Mouse (Mus musculus) heart, adult 10 weeks (tissue): Measurements from ENCODE around the gene Tcte1. TPM values are rescaled to one million over a fixed set of nuclear protein-coding genes. Genes with fewer than 3 reads are reported as not detected.

Source experiments
- polyA plus RNA-seq: library from polyadenylated mRNA; stranded (reverse); fragments of 350-450 nt; fragmentation: Illumina TruSeq; extraction: RNeasy Lipid Tissue Mini Kit (QIAGEN cat#74804); gene quantifications from one replicate; pipeline ENCODE4 v1.2.3, GENCODE M21; 2014; ENCODE audit warnings: low read depth, low replicate concordance

Tcte1 gene
- polyA plus RNA-seq: not detected

DNA sequence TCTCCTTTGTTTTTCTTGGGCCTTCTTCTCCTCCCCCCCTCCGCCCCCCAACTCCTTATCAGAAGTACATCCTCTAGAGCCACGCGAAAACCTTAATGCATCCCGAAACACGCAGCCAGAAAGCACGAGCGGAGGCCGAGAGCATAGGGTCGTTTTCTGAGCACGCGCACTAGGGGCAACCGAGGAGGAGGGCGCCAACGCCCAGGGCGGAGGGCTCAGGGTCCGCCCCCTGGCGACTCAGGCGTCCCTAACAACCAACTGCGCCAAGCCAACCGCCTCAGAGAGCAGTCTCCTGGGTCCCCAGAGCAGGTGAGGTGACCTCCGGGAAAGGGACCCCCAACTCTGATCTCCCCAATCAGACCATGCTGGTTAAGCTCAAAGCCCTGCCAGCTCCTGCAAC is at the start of gene Tcte1:
TSS of gene Tcte1 (plus strand) at position 172 of the 400 bp plus-strand sequence.

DNA sequence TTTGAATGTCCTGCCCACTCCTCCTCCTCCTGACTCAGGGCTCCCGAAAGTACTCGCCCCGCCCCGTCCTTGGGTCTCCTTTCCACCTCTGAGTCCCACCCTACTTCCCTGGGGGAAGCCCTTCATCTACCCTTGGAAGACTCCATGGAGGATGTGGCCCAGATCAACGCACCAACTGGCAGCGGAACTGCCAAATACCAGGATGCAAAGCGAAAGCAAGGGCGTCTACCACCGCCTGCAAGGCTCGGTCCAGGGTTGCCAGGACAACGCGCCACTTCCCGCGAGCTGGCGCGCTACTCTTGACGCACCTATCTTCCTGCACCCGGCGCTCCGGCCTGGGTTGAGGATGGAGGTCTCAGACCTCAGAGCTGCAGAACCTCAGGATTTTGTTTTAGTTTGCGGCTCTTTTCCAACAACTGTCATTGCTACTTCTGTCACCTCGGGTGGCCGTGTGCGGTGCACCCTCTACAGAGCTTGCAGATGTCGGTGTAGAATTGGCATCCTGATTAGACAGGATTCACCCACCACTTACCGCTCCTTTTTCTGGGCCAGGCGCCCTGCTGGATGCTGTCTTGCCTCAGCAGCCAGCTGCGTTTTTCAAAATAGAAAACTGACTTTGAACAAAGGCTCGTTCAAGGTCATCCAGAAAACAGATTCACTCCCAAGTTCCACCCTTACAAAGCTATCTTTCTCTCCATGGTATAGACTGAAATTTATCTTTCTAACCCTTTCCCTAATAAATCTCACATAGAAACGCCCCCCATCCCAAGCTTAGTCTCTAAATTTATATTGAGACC is 48.4 kb upstream of the Tcte1 start, which contains the start of gene Spats1:
TSS of gene Spats1 (minus strand) at position 747 of the 797 bp plus-strand sequence.

DNA sequence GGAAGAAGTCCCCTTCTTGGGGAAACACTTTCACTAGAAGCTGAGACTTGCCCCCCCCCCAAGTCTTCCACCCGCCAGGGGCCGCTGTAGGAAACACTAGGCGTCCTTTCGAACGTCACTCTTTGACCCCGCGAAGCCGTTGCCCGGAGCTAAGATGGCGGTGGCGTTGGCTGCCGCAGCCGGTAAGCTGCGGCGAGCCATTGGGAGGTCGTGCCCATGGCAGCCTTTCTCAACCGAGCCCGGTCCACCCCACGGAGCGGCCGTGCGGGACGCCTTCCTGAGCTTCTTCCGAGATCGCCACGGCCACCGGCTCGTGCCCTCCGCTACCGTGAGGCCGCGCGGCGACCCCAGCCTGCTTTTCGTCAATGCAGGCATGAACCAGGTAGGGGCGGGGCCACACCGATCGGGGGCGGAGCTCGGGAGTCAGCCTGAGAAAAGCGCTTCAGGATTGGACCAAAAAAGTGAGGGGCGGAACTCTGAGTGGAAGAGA is 16.5 kb upstream of the Tcte1 start, which contains the start of gene Aars2:
TSS of gene Aars2 (plus strand) at position 142 of the 490 bp plus-strand sequence.

DNA sequence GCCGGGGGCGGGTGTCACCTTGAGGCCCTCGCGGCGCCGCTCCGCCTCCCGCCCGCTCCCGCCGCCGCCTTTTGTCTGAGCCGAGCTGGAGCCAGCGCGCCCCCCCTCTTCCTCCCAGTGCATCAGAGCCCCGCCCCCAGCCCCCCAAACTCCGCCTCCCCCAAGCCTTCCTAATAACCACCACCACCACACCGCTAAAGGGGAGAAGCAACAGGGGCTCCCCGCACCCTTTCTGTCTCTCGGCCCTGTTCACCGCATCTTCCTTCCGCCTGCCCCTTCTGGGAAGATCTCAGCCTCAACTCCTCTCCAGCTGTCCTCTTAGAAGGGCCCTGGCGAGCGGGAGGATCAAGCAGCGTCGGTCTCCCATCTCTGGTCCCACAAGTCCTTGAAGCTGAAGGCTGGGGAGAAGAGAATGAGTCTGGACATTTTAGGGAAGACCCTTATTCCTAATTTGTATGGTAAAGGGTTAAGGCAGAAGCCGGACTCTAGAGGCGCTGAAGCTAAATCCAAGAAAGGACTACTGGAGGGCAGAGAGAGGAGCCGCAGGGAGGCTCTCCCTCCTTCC is 26.5 kb downstream of the Tcte1 start, which contains the start of gene Tmem151b:
TSS of gene Tmem151b (minus strand) at position 61 of the 565 bp plus-strand sequence.

DNA sequence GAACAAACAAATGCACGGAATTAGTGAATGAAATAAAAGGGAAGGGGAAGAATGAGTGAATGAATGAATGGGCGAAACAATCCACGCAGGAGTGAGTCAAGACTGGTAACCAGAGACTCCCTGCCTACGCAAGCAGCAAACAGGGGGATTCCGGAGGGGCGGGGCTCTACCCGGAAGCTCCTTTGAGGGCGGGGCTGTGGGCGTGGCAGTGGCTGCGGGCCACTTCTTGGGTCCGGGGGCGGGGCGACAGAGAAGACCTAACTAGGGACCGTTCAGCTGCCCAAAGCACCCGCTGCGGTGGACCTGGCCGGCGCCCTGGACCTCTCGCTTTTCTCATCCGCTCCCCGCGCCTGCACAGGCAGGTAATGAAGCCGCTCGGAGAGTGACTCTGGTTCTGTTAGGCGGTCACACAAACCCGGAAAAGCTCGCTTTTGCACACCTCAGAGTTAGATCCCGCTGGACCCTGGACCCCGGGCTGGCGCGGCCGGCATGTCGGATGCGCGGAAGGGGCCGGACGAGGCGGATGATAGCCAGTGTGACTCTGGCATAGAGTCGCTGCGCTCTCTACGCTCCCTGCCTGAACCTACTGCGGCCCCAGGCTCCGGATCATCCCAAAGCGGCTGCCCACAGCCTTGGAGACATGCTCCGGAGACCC is 32.3 kb downstream of the Tcte1 start, which contains the start of gene Nfkbie:
TSS of gene Nfkbie (plus strand) at position 252 of the 655 bp plus-strand sequence.

DNA sequence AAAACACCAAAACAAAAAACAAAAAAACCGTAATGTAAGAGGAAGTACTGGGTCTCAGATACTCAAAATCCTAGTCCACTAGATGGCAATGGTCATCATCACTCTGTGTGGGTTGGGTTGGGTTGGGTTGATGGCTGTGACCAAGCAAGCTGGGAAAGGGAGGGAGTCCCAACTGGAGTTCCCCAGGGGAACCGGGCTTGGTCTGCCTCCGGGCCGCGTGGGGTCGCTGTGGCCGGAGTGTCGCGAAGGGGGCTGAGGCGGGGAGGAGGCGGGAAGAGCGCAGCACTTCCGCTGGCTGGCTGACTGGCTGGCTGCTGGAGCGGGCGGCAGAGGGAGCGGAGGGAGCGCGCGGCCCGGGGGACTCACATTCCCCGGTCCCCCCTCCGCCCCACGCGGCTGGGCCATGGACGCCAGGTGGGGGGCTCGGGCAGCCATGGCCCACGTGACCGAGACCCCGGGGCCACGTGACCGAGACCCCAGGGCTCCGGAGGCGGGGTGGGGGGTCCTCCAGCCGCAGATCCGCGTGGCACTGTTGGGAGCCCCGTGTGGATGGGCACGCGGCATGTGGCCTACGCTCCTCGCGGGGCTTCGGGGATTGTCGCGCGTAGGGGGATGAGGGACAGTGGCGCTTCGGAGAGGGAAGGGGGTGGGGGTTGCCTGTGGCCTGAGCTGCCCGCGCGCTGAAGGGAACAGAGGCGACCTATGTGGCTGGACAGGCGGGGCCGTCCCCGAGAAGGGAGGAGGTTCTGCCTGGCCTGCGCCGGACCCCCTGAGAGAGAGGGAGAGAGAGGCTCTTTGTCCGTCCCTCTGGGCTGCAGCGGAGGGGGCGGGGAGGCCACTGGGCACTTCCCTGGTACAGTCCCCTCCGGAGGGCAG is 40.7 kb downstream of the Tcte1 start, which contains the start of gene Slc35b2:
TSS of gene Slc35b2 (plus strand) at position 220 of the 876 bp plus-strand sequence.

DNA sequence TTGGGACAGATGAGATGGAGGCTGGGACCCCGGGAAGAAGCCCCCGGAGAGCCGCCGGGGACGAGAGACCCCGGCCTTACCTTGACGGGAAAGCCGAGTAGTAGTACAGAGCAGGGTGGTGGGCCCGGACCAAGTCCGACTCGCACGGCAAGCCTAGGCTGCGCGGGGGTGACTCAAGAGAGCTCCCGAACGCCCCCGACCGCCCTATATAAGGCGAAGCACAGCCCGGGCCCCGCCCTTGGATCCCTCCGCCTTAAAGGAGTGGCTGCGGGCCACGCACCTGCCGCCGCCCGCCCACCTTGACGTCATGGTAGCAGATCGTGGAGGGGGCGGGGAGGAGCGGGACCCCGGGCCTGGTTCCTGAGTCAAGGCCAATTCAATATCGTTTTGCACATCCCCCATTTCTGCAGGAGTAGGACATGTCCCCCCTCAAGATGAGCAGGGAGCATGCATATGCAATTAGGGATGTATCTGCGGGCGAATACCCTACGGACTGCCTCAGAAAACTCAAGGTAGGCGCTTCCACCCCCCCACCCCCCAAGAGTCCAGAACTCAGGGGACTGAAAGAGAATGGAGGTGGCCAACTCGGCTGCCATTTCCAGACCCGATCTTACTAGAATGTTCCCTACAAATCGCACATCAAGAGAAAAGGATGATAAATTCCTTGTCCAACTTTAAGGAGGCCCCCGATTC is 50.0 kb downstream of the Tcte1 start, which contains the start of gene Hsp90ab1:
TSS of gene Hsp90ab1 (minus strand) at position 185 of the 693 bp plus-strand sequence.

Other genes starting within 250 kb of the Tcte1 start
- 39.8 TPM for gene Cdc5l, start 89.7 kb upstream of the Tcte1 start, polyA plus RNA-seq
- 0.31 TPM for gene Spats1, start 48.0 kb upstream of the Tcte1 start, polyA plus RNA-seq
- gene Aars2, start 16.6 kb upstream of the Tcte1 start, polyA plus RNA-seq: 18.6 TPM
- not detected for gene Tmem151b, start 26.2 kb downstream of the Tcte1 start, polyA plus RNA-seq
- 1.9 TPM for gene Nfkbie, start 32.3 kb downstream of the Tcte1 start, polyA plus RNA-seq
- 27.8 TPM for gene Slc35b2, start 40.4 kb downstream of the Tcte1 start, polyA plus RNA-seq
- gene Hsp90ab1, start 49.8 kb downstream of the Tcte1 start, polyA plus RNA-seq: 1,229 TPM
- 99.8 TPM for gene Slc29a1, start 76.2 kb downstream of the Tcte1 start, polyA plus RNA-seq
- not detected for gene Mymx, start 78.7 kb downstream of the Tcte1 start, polyA plus RNA-seq
- 2.1 TPM for gene Capn11, start 135.9 kb downstream of the Tcte1 start, polyA plus RNA-seq
- gene Mrpl14, start 162.9 kb downstream of the Tcte1 start, polyA plus RNA-seq: 140 TPM
- 79.9 TPM for gene Tmem63b, start 163.5 kb downstream of the Tcte1 start, polyA plus RNA-seq
- not detected for gene 1600014C23Rik, start 210.4 kb downstream of the Tcte1 start, polyA plus RNA-seq